ENCODE assay signal across 9 mouse cellular contexts in the genomic region with DNA sequence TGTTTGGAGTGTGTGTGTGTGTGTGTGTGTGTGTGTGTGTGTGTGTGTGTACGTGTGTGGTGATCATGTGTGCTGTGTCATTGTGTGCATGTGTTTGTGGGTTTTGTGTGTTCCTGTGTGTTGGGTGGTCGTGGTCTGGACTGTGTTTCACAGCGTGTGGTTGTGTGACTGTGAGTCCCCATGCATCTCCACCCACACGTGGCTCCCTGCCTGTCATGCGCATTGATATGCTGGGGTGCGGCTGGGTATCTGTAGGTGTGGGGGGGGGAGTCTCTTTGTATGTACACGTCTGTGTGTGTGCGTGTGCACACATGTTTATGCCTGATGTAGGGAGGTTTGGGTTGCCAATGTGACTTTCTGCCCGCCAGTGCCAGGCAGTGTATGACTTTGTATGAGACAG. TPM values are rescaled to one million over a fixed set of nuclear protein-coding genes. Genes with fewer than 3 reads are reported as not detected.
A peak's percentile ranks its signal among the peaks of the same experiment; 100 is the strongest.
DNase-seq lines count a peak whose midpoint lies in the region; ATAC-seq and TF ChIP-seq lines count a peak whose summit lies in the region.
"Had no signal": no experiment of that assay in that cellular context is flagged by ENCODE, and none has a peak within 500 bp of the region (broad histone marks: within the 10 kb centered on the region; RNA-seq: fewer than 3 reads in every experiment).

No protein-coding gene starts in this region.

- no peaks in the 10 kb centered on the region for H3K9me3 ChIP-seq in hindbrain, embryonic 13.5 days
- no peaks in the 10 kb centered on the region for H3K9me3 ChIP-seq in hindbrain, embryonic 11.5 days (ENCODE audit: control insufficient read depth, low read length)
- no peaks in the 10 kb centered on the region for H3K9me3 ChIP-seq in forebrain, embryonic 16.5 days (ENCODE audit: control insufficient read depth, low read length)

- no peak for TF ChIP-seq CTCF in olfactory bulb, adult 2 months (IDR thresholded peaks at IDR 0.05; ENCODE audit: insufficient read depth, low read depth, low read length)

- no peak for TF ChIP-seq POLR2A in olfactory bulb, adult 2 months (IDR thresholded peaks at IDR 0.05; ENCODE audit: insufficient read depth, low read depth, low read length)

- peaks cover 82% of the 10 kb centered on the region for H3K4me1 ChIP-seq in hindbrain, embryonic 13.5 days (replicated peaks)
- H3K4me1 ChIP-seq in hindbrain, embryonic 11.5 days (replicated peaks; ENCODE audit: control insufficient read depth, insufficient read depth, low read length): no peaks in the 10 kb centered on the region
- peaks cover 87% of the 10 kb centered on the region for H3K4me1 ChIP-seq in forebrain, embryonic 16.5 days (replicated peaks; ENCODE audit: control insufficient read depth, insufficient read depth, low read length)
- peaks cover 43% of the 10 kb centered on the region for H3K4me1 ChIP-seq in olfactory bulb, adult 2 months (ENCODE audit: control insufficient read depth, insufficient read depth, low read length)

- peaks cover 100% of the 10 kb centered on the region for H3K27me3 ChIP-seq in hindbrain, embryonic 13.5 days
- peaks cover 93% of the 10 kb centered on the region for H3K27me3 ChIP-seq in hindbrain, embryonic 11.5 days (ENCODE audit: control insufficient read depth, insufficient read depth, low read length)
- H3K27me3 ChIP-seq in forebrain, embryonic 16.5 days (replicated peaks; ENCODE audit: control insufficient read depth, insufficient read depth, low read length): no peaks in the 10 kb centered on the region; the same call in 1 of the 2 replicates

- H3K4me3 ChIP-seq in hindbrain, embryonic 13.5 days: no peak overlapping the region
- no peak overlapping the region for H3K4me3 ChIP-seq in hindbrain, embryonic 11.5 days (ENCODE audit: low read depth, low read length)
- no peak overlapping the region for H3K4me3 ChIP-seq in forebrain, embryonic 16.5 days (replicated peaks; ENCODE audit: low read length)
- no peak overlapping the region for H3K4me3 ChIP-seq in olfactory bulb, adult 2 months (ENCODE audit: insufficient read depth, low read depth, low read length)

- no peak for ATAC-seq in hindbrain, embryonic 13.5 days (ENCODE audit: low FRiP score)
- ATAC-seq in hindbrain, embryonic 11.5 days (ENCODE audit: low FRiP score): no peak
- ATAC-seq in forebrain, embryonic 16.5 days: no peak

- WGBS in hindbrain, embryonic 13.5 days: 80% methylated on average over 9 of the region's 9 CpGs
- 82% methylated on average over 9 of the region's 9 CpGs for WGBS in hindbrain, embryonic 11.5 days
- WGBS in forebrain, embryonic 16.5 days: 59% methylated on average over 9 of the region's 9 CpGs
- 72% methylated on average over 9 of the region's 9 CpGs for WGBS in olfactory bulb, adult 2 months

- peak overlapping the region; percentile 92 for H3K27ac ChIP-seq in hindbrain, embryonic 13.5 days
- H3K27ac ChIP-seq in hindbrain, embryonic 11.5 days (ENCODE audit: low read depth, low read length): no peak overlapping the region
- H3K27ac ChIP-seq in forebrain, embryonic 16.5 days (ENCODE audit: low read length): peak overlapping the region; percentile 99
- H3K27ac ChIP-seq in olfactory bulb, adult 2 months (ENCODE audit: insufficient read depth, low read depth, low read length): peak overlapping the region; percentile 81

- no peaks in the 10 kb centered on the region for H3K36me3 ChIP-seq in hindbrain, embryonic 13.5 days
- no peaks in the 10 kb centered on the region for H3K36me3 ChIP-seq in hindbrain, embryonic 11.5 days (ENCODE audit: control insufficient read depth, insufficient read depth, low read length)
- no peaks in the 10 kb centered on the region for H3K36me3 ChIP-seq in forebrain, embryonic 16.5 days (ENCODE audit: control insufficient read depth, insufficient read depth)

- peak overlapping the region; percentile 33 for H3K4me2 ChIP-seq in hindbrain, embryonic 13.5 days
- H3K4me2 ChIP-seq in hindbrain, embryonic 11.5 days (replicated peaks; ENCODE audit: low read depth, low read length): no peak overlapping the region
- peak overlapping the region; percentile 48 for H3K4me2 ChIP-seq in forebrain, embryonic 16.5 days (ENCODE audit: low read length)

- H3K9ac ChIP-seq in hindbrain, embryonic 13.5 days: no peak overlapping the region; the same call in 1 of the 2 replicates
- no peak overlapping the region for H3K9ac ChIP-seq in hindbrain, embryonic 11.5 days (ENCODE audit: low read depth, low read length)
- H3K9ac ChIP-seq in forebrain, embryonic 16.5 days (replicated peaks; ENCODE audit: low read depth, low read length): peak overlapping the region; percentile 64; the same call in 1 of the 2 replicates
- H3K9ac ChIP-seq: liver, postnatal 0 days had no signal

- DNase-seq in hindbrain, embryonic 11.5 days (ENCODE audit: low spot score): no peak
- DNase-seq in right cerebral cortex, adult 18-20 months: peak; percentile 51
- no peak for DNase-seq in right cerebral cortex, postnatal 14 days
- no peak for DNase-seq in adrenal gland, postnatal 25 days
- DNase-seq: liver, postnatal 0 days; thymus, postnatal 4 days had no signal

RNA-seq across cellular contexts. Expression of a gene that starts 7.0 kb away (rescaled TPM):
- polyA plus RNA-seq in hindbrain, embryonic 13.5 days (2015; fragmentation: Nextera tagmentation; extraction: Ambion mirVana): 35.3 and 44.1 TPM in 2 replicates
- polyA plus RNA-seq in hindbrain, embryonic 11.5 days (2014; fragmentation: Nextera tagmentation; extraction: Ambion mirVana): 2.4 and 3.0 TPM in 2 replicates
- 440 and 546 TPM in 2 replicates for polyA plus RNA-seq in forebrain, embryonic 16.5 days (2015; fragmentation: Nextera tagmentation; extraction: Ambion mirVana)
- polyA plus RNA-seq in olfactory bulb, adult 2 months (2012; ENCODE audit: insufficient read depth, insufficient read length, low replicate concordance, missing spikeins): not detected in 2 replicates
- 87.7 and 111 TPM in 2 replicates for total RNA-seq in adrenal gland, postnatal 25 days (2021)

RNA-seq across cellular contexts. Expression of a gene that starts 29.5 kb away (rescaled TPM):
- 10.8 and 11.5 TPM in 2 replicates for polyA plus RNA-seq in hindbrain, embryonic 13.5 days (2015; fragmentation: Nextera tagmentation; extraction: Ambion mirVana)
- polyA plus RNA-seq in hindbrain, embryonic 11.5 days (2014; fragmentation: Nextera tagmentation; extraction: Ambion mirVana): 6.2 and 7.1 TPM in 2 replicates
- polyA plus RNA-seq in forebrain, embryonic 16.5 days (2015; fragmentation: Nextera tagmentation; extraction: Ambion mirVana): 8.2 and 8.7 TPM in 2 replicates
- polyA plus RNA-seq in olfactory bulb, adult 2 months (2012; ENCODE audit: insufficient read depth, insufficient read length, low replicate concordance, missing spikeins): not detected in 2 replicates
- 11.2 and 11.6 TPM in 2 replicates for total RNA-seq in adrenal gland, postnatal 25 days (2021)

RNA-seq across cellular contexts. Expression of a gene that starts 38.2 kb away (rescaled TPM):
- 37.3 and 37.8 TPM in 2 replicates for polyA plus RNA-seq in hindbrain, embryonic 13.5 days (2015; fragmentation: Nextera tagmentation; extraction: Ambion mirVana)
- polyA plus RNA-seq in hindbrain, embryonic 11.5 days (2014; fragmentation: Nextera tagmentation; extraction: Ambion mirVana): 36.0 and 37.2 TPM in 2 replicates
- polyA plus RNA-seq in forebrain, embryonic 16.5 days (2015; fragmentation: Nextera tagmentation; extraction: Ambion mirVana): 31.3 and 34.3 TPM in 2 replicates
- not detected in 2 replicates for polyA plus RNA-seq in olfactory bulb, adult 2 months (2012; ENCODE audit: insufficient read depth, insufficient read length, low replicate concordance, missing spikeins)
- total RNA-seq in adrenal gland, postnatal 25 days (2021): 55.1 and 59.9 TPM in 2 replicates

RNA-seq across cellular contexts. Expression of a gene that starts 47.3 kb away (rescaled TPM):
- polyA plus RNA-seq in hindbrain, embryonic 13.5 days (2015; fragmentation: Nextera tagmentation; extraction: Ambion mirVana): 83.2 and 85.5 TPM in 2 replicates
- 88.6 and 91.3 TPM in 2 replicates for polyA plus RNA-seq in hindbrain, embryonic 11.5 days (2014; fragmentation: Nextera tagmentation; extraction: Ambion mirVana)
- 84.8 and 86.5 TPM in 2 replicates for polyA plus RNA-seq in forebrain, embryonic 16.5 days (2015; fragmentation: Nextera tagmentation; extraction: Ambion mirVana)
- polyA plus RNA-seq in olfactory bulb, adult 2 months (2012; ENCODE audit: insufficient read depth, insufficient read length, low replicate concordance, missing spikeins): not detected in 2 replicates
- 116 and 120 TPM in 2 replicates for total RNA-seq in adrenal gland, postnatal 25 days (2021)

RNA-seq across cellular contexts. Expression of a gene that starts 53.6 kb away (rescaled TPM):
- polyA plus RNA-seq in hindbrain, embryonic 13.5 days (2015; fragmentation: Nextera tagmentation; extraction: Ambion mirVana): 646 and 672 TPM in 2 replicates
- polyA plus RNA-seq in hindbrain, embryonic 11.5 days (2014; fragmentation: Nextera tagmentation; extraction: Ambion mirVana): 837 and 845 TPM in 2 replicates
- polyA plus RNA-seq in forebrain, embryonic 16.5 days (2015; fragmentation: Nextera tagmentation; extraction: Ambion mirVana): 610 and 631 TPM in 2 replicates
- polyA plus RNA-seq in olfactory bulb, adult 2 months (2012; ENCODE audit: insufficient read depth, insufficient read length, low replicate concordance, missing spikeins): 225 TPM in 1 of 2 replicates, not detected in the other
- total RNA-seq in adrenal gland, postnatal 25 days (2021): 489 and 566 TPM in 2 replicates

Comparison
In these comparisons a context has a peak if more than half of its experiments do, and no peak if none do; other contexts are left out.
1. RNA of a gene that starts 38.2 kb away (polyA plus RNA-seq): 37.3 to 37.8 TPM in hindbrain, embryonic 13.5 days, 36.0 to 37.2 TPM in hindbrain, embryonic 11.5 days and 31.3 to 34.3 TPM in forebrain, embryonic 16.5 days; not detected in olfactory bulb, adult 2 months; every median in the first group is over 10 times any median in the second.